Mouse (Mus musculus) kidney, adult 2 months (tissue): ENCODE results near the gene 5031439G07Rik. TPM values are rescaled to one million over a fixed set of nuclear protein-coding genes. Genes with fewer than 3 reads are reported as not detected.
"Not testable (repeated sequence)": the region's sequence is repeated elsewhere in the genome, so short reads cannot be mapped to it uniquely, and the experiment has no call there.

Source experiments
- DNase-seq: peaks from one replicate; pipeline ENCODE4 v3.0.0; 2021
- H3K27ac ChIP-seq: fragments of 200-500 bp; 2 replicates; pipeline ENCODE4 v1.5.1; 2012; ENCODE audit warnings: low read depth, low read length, control low read depth, inconsistent platforms; ENCODE audit not compliant: insufficient read depth
- H3K27me3 ChIP-seq: fragments of 200-500 bp; replicated peaks from 2 replicates; pipeline ENCODE4 v1.6.1; 2012; ENCODE audit warnings: mild to moderate bottlenecking, moderate library complexity, low read length, inconsistent platforms; ENCODE audit not compliant: control insufficient read depth, insufficient read depth
- H3K36me3 ChIP-seq: fragments of 200-500 bp; 2 replicates; pipeline ENCODE4 v1.6.1; 2012; ENCODE audit warnings: mild to moderate bottlenecking, moderate library complexity, low read length, inconsistent platforms; ENCODE audit not compliant: control insufficient read depth, insufficient read depth
- H3K4me1 ChIP-seq: fragments of 200-500 bp; 2 replicates; pipeline ENCODE4 v1.6.1; 2011; ENCODE audit warnings: low read length; ENCODE audit not compliant: control insufficient read depth, insufficient read depth
- H3K4me3 ChIP-seq: fragments of 200-500 bp; 2 replicates; pipeline ENCODE4 v1.5.1; 2011; ENCODE audit warnings: mild to moderate bottlenecking, low read depth, low read length, control low read depth; ENCODE audit not compliant: insufficient read depth
- CTCF ChIP-seq: fragments of 200-500 bp; conservative IDR thresholded peaks from 2 replicates; pipeline ENCODE4 v1.5.1; 2011; ENCODE audit warnings: low read depth, mild to moderate bottlenecking, control low read depth, low read length, moderate library complexity, mixed read lengths; ENCODE audit not compliant: insufficient read depth, insufficient read length
- POLR2A ChIP-seq: fragments of 200-500 bp; IDR thresholded peaks from one replicate; pipeline ENCODE4 v1.6.1; 2011; ENCODE audit warnings: low read depth, low read length, control low read depth
- WGBS: fragments of 180-500 bp; shearing (Covaris S2); methylation state at CpG from one replicate; pipeline ENCODE4 v1.1.7; 2018; 5-methylcytosine and 5-hydroxymethylcytosine counted together
- polyA plus RNA-seq: library from polyadenylated mRNA; depleted of rRNA; stranded (reverse); fragments of >200 nt; gene quantifications from 2 replicates; pipeline ENCODE4 v1.2.3, GENCODE M21; 2012

Gene 5031439G07Rik
- polyA plus RNA-seq, 1 experiment, result 21.7 TPM

- no peak for DNase-seq
- Histone ChIP-seq H3K27ac (peak overlapping the region; percentile 85), H3K27me3 (no peaks in the 10 kb centered on the region), H3K36me3 (peaks cover 1% of the 10 kb centered on the region; the same call in 1 of the 2 replicates), H3K4me1 (peaks cover 4% of the 10 kb centered on the region; the same call in 1 of the 2 replicates), H3K4me3 (peak overlapping the region; percentile 78)
- TF ChIP-seq CTCF, result no peak
- TF ChIP-seq POLR2A, result no peak
- WGBS, result under 1% methylated on average over 61 of the region's 68 CpGs
These were observed 64.7 kb downstream of the 5031439G07Rik start for GRCm38 (mm10) chr15:84923508-84924181.

GRCm38 (mm10) chr15:84922884-84923507, 65.4 kb downstream of the 5031439G07Rik start, which contains the start of gene Nup50:
Gene Nup50 (plus strand): TSS chr15:84923411.
- H3K27ac ChIP-seq, result peak within 1 kb of the TSS; percentile 85
- under 1% methylated on average over 60 of the region's 60 CpGs for WGBS
- H3K4me1 ChIP-seq, result peaks cover 4% of the 10 kb centered on the region; the same call in 1 of the 2 replicates
- peak; percentile 100 for DNase-seq
- H3K4me3 ChIP-seq, result peak within 1 kb of the TSS; percentile 81
- H3K36me3 ChIP-seq, result peaks cover 1% of the 10 kb centered on the region; the same call in 1 of the 2 replicates
- H3K27me3 ChIP-seq, result no peaks in the 10 kb centered on the region
- TF ChIP-seq CTCF (no peak), POLR2A (peak; percentile 64)

- Histone ChIP-seq H3K4me1 (peaks cover 4% of the 10 kb centered on the region; the same call in 1 of the 2 replicates), H3K27ac (no peak within 1 kb of the TSS), H3K27me3 (no peaks in the 10 kb centered on the region), H3K36me3 (no peaks in the 10 kb centered on the region), H3K4me3 (no peak within 1 kb of the TSS)
- no peak for DNase-seq
- TF ChIP-seq CTCF (no peak), POLR2A (no peak)
- WGBS, result 96% methylated on average over 3 of the region's 3 CpGs
These were observed 68.4 kb downstream of the 5031439G07Rik start, which contains the start of gene Gm29666 for GRCm38 (mm10) chr15:84919938-84920337. Gene Gm29666 (minus strand): TSS chr15:84920038.

GRCm38 (mm10) chr15:84913201-84913600, 75.2 kb downstream of the 5031439G07Rik start:
- DNase-seq, result peak; percentile 11
- no peak for TF ChIP-seq POLR2A
- no peak for TF ChIP-seq CTCF
- WGBS, result 68% methylated on average over 3 of the region's 3 CpGs
- Histone ChIP-seq H3K27me3 (no peaks in the 10 kb centered on the region), H3K36me3 (no peaks in the 10 kb centered on the region), H3K27ac (no peak overlapping the region), H3K4me1 (no peaks in the 10 kb centered on the region), H3K4me3 (no peak overlapping the region)

GRCm38 (mm10) chr15:84903843-84904385, 84.4 kb downstream of the 5031439G07Rik start:
- WGBS, result 72% methylated on average over 7 of the region's 7 CpGs
- H3K36me3 ChIP-seq, result no peaks in the 10 kb centered on the region
- no peak for TF ChIP-seq CTCF
- TF ChIP-seq POLR2A, result no peak
- no peak overlapping the region for H3K4me3 ChIP-seq
- no peak for DNase-seq
- H3K4me1 ChIP-seq, result no peaks in the 10 kb centered on the region
- no peaks in the 10 kb centered on the region for H3K27me3 ChIP-seq
- H3K27ac ChIP-seq, result no peak overlapping the region

GRCm38 (mm10) chr15:84898077-84898476, 90.3 kb downstream of the 5031439G07Rik start:
- no peak for DNase-seq
- Histone ChIP-seq H3K4me1 (no peaks in the 10 kb centered on the region), H3K4me3 (no peak overlapping the region), H3K27ac (no peak overlapping the region), H3K36me3 (no peaks in the 10 kb centered on the region), H3K27me3 (no peaks in the 10 kb centered on the region)
- TF ChIP-seq CTCF (no peak), POLR2A (no peak)
- WGBS, result 21% methylated on average over 7 of the region's 7 CpGs

- TF ChIP-seq CTCF (no peak), POLR2A (no peak)
- Histone ChIP-seq H3K4me3 (no peak overlapping the region), H3K36me3 (no peaks in the 10 kb centered on the region), H3K27me3 (no peaks in the 10 kb centered on the region), H3K4me1 (no peaks in the 10 kb centered on the region), H3K27ac (no peak overlapping the region)
- no peak for DNase-seq
- WGBS, result 72% methylated on average over 1 of the region's 1 CpGs
These were observed 91.7 kb downstream of the 5031439G07Rik start for GRCm38 (mm10) chr15:84896664-84897063.

GRCm38 (mm10) chr15:84896216-84896615, 92.1 kb downstream of the 5031439G07Rik start:
- H3K4me3 ChIP-seq, result not testable (repeated sequence)
- peak; percentile 11 for DNase-seq
- WGBS, result 53% methylated on average over 10 of the region's 10 CpGs

More at GRCm38 (mm10) chr15:84896216-84896615, 92.1 kb downstream of the 5031439G07Rik start:
- not testable (repeated sequence) for H3K27me3 ChIP-seq, H3K4me1 ChIP-seq, H3K36me3 ChIP-seq, H3K27ac ChIP-seq
